26 mouse cellular contexts compared by ENCODE assay signal in genomic region chr16:76337351-76337750, GRCm38 (mm10). TPM values are rescaled to one million over a fixed set of nuclear protein-coding genes. Genes with fewer than 3 reads are reported as not detected.
DNase-seq lines count a peak whose midpoint lies in the region; ATAC-seq lines count a peak whose summit lies in the region.
"Had no signal": no experiment of that assay in that cellular context is flagged by ENCODE, and none has a peak within 500 bp of the region (broad histone marks: within the 10 kb centered on the region; RNA-seq: fewer than 3 reads in every experiment).

No protein-coding gene starts in this region.

- H3K36me3 ChIP-seq in heart, embryonic 10.5 days: peaks cover 14% of the 10 kb centered on the region; the same call in 1 of the 2 replicates
- H3K36me3 ChIP-seq in forebrain, embryonic 11.5 days (ENCODE audit: control insufficient read depth, insufficient read depth, low read length): no peaks in the 10 kb centered on the region
- H3K36me3 ChIP-seq: embryonic facial prominence, embryonic 13.5 days; forebrain, embryonic 15.5 days had no signal

- no peaks in the 10 kb centered on the region for H3K27me3 ChIP-seq in heart, embryonic 10.5 days (ENCODE audit: insufficient read depth, poor library complexity, severe bottlenecking)
- H3K27me3 ChIP-seq in forebrain, embryonic 11.5 days (ENCODE audit: control insufficient read depth, insufficient read depth, low read length): no peaks in the 10 kb centered on the region
- H3K27me3 ChIP-seq: CH12.LX; embryonic facial prominence, embryonic 13.5 days; embryonic facial prominence, embryonic 15.5 days; forebrain, embryonic 13.5 days; forebrain, embryonic 15.5 days; Patski had no signal

- WGBS in heart, embryonic 10.5 days: 81% methylated on average over 7 of the region's 7 CpGs
- 96% methylated on average over 7 of the region's 7 CpGs for WGBS in forebrain, embryonic 11.5 days

- H3K9ac ChIP-seq in forebrain, embryonic 11.5 days (ENCODE audit: low read length): no peak overlapping the region
- H3K9ac ChIP-seq: embryonic facial prominence, embryonic 13.5 days; embryonic facial prominence, embryonic 15.5 days; forebrain, embryonic 13.5 days; forebrain, embryonic 15.5 days; forebrain, postnatal 0 days had no signal

- peak; percentile 80 for DNase-seq in heart, adult 11 months
- DNase-seq in heart, embryonic 10.5 days (ENCODE audit: low spot score): no peak
- DNase-seq in CD4-positive helper T cell, adult 2 months (ENCODE audit: low read depth, low spot score): peak; percentile 53
- peak; percentile 58 for DNase-seq in CD4-positive, CD25-positive, alpha-beta regulatory T cell, adult 2 months (ENCODE audit: low read depth, low spot score)
- DNase-seq in forebrain, embryonic 11.5 days (ENCODE audit: low spot score): no peak
- no peak for DNase-seq in layer of hippocampus, postnatal 14 days (ENCODE audit: low spot score in 2 of 2)
- no peak for DNase-seq in left cerebral cortex, postnatal 4 days
- DNase-seq: adrenal gland, adult 8-10 months; adrenal gland, postnatal 14 days; adrenal gland, postnatal 36 days; cerebellum, adult 18-20 months; cerebellum, adult 8-10 months; cerebellum, adult 9-11 months; cerebellum, postnatal 14 days; cerebellum, postnatal 36 days; embryo, embryonic 11 days; forebrain, postnatal 0 days had no signal

- no peaks in the 10 kb centered on the region for H3K9me3 ChIP-seq in heart, embryonic 10.5 days
- no peaks in the 10 kb centered on the region; the same call in 1 of the 2 replicates for H3K9me3 ChIP-seq in forebrain, embryonic 11.5 days (ENCODE audit: control insufficient read depth, low read length)
- H3K9me3 ChIP-seq: embryonic facial prominence, embryonic 13.5 days; embryonic facial prominence, embryonic 15.5 days; forebrain, embryonic 10.5 days; forebrain, embryonic 13.5 days; forebrain, embryonic 15.5 days had no signal

- no peak overlapping the region for H3K4me3 ChIP-seq in heart, embryonic 10.5 days
- H3K4me3 ChIP-seq in forebrain, embryonic 11.5 days (ENCODE audit: low read depth, low read length): no peak overlapping the region
- H3K4me3 ChIP-seq: embryonic facial prominence, embryonic 13.5 days; embryonic facial prominence, embryonic 15.5 days; erythroblast, embryonic 14.5 days; forebrain, embryonic 10.5 days; forebrain, embryonic 13.5 days; forebrain, embryonic 15.5 days had no signal

- H3K27ac ChIP-seq in heart, embryonic 10.5 days: no peak overlapping the region
- H3K27ac ChIP-seq in forebrain, embryonic 11.5 days (ENCODE audit: low read depth, low read length): no peak overlapping the region
- H3K27ac ChIP-seq: embryonic facial prominence, embryonic 13.5 days; embryonic facial prominence, embryonic 15.5 days; forebrain, embryonic 10.5 days; forebrain, embryonic 13.5 days; forebrain, embryonic 15.5 days had no signal

- H3K4me1 ChIP-seq in heart, embryonic 10.5 days: peaks cover 7% of the 10 kb centered on the region
- H3K4me1 ChIP-seq in forebrain, embryonic 11.5 days (replicated peaks; ENCODE audit: control insufficient read depth, insufficient read depth, low read length): no peaks in the 10 kb centered on the region
- H3K4me1 ChIP-seq: embryonic facial prominence, embryonic 13.5 days; embryonic facial prominence, embryonic 15.5 days; forebrain, embryonic 13.5 days; forebrain, embryonic 15.5 days had no signal

- H3K4me2 ChIP-seq in forebrain, embryonic 11.5 days (ENCODE audit: low read depth, low read length, severe bottlenecking): no peak overlapping the region
- H3K4me2 ChIP-seq: embryonic facial prominence, embryonic 13.5 days; embryonic facial prominence, embryonic 15.5 days; forebrain, embryonic 13.5 days; forebrain, embryonic 15.5 days had no signal

- peak; percentile 11 for ATAC-seq in inflammation-experienced regulatory T-cells, adult 6 months
- no peak for ATAC-seq in forebrain, embryonic 11.5 days (replicated peaks; ENCODE audit: low FRiP score)
- ATAC-seq: forebrain, embryonic 13.5 days; forebrain, embryonic 15.5 days; forebrain, postnatal 0 days; Patski had no signal

- intact Hi-C loops in left cerebral cortex, postnatal 4 days (cut with DNase I): no loop called here

RNA-seq across cellular contexts. Expression of gene Nrip1, which starts 36.3 kb away (rescaled TPM):
- polyA plus RNA-seq in heart, embryonic 10.5 days (2016; fragmentation: Nextera tagmentation; extraction: Ambion mirVana): 22.3 and 31.2 TPM in 2 replicates
- polyA plus RNA-seq in inflammation-experienced regulatory T-cells, adult 6 months (2017; shearing (Covaris generic)): 10 to 100 TPM; 26.2 to 66.5 (median 54.1) TPM
- 29.4 and 30.6 TPM in 2 replicates for polyA plus RNA-seq in forebrain, embryonic 11.5 days (2014; fragmentation: Nextera tagmentation; extraction: Ambion mirVana)
- 10 to 100 TPM; 51.6 to 54.7 TPM for total RNA-seq in layer of hippocampus, postnatal 14 days (2021)
- total RNA-seq in left cerebral cortex, postnatal 4 days (2021): 10 to 100 TPM; 94.0 to 98.7 TPM
- total RNA-seq: CH12.LX had no signal

Comparison
In these comparisons a context has a peak if more than half of its experiments do, and no peak if none do; other contexts are left out.
1. DNase-seq: peak in heart, adult 11 months (single experiment), CD4-positive helper T cell, adult 2 months (single experiment) and CD4-positive, CD25-positive, alpha-beta regulatory T cell, adult 2 months (single experiment); none in heart, embryonic 10.5 days (single experiment), forebrain, embryonic 11.5 days (single experiment), layer of hippocampus, postnatal 14 days (0 of 2) and left cerebral cortex, postnatal 4 days (single experiment).